Mouse (Mus musculus) frontal cortex, postnatal 25 days (tissue): ENCODE measurements around the gene Kansl1.
A peak's percentile ranks its signal among the peaks of the same experiment; 100 is the strongest.
"Not testable (repeated sequence)": the region's sequence is repeated elsewhere in the genome, so short reads cannot be mapped to it uniquely, and the experiment has no call there.

Experiments
- DNase-seq, 2 experiments: peaks; one replicate each; pipeline ENCODE4 v3.0.0; 2022; ENCODE audit warnings: low spot score in 2 of 2

Kansl1 gene

GRCm38 (mm10) chr11:104468751-104469268 is at the start of gene Kansl1:
Gene Kansl1 (minus strand): TSS chr11:104468861.
- no peak for DNase-seq

- DNase-seq, result no peak
Observed at GRCm38 (mm10) chr11:104512436-104512835, 43.8 kb upstream of the Kansl1 start.

GRCm38 (mm10) chr11:104510606-104511005 is 41.9 kb upstream of the Kansl1 start:
- DNase-seq, result no peak

- no peak for DNase-seq
Observed at GRCm38 (mm10) chr11:104508455-104508854, 39.8 kb upstream of the Kansl1 start.

GRCm38 (mm10) chr11:104488292-104488691 is 19.6 kb upstream of the Kansl1 start:
- no peak for DNase-seq

- no peak for DNase-seq
Observed at GRCm38 (mm10) chr11:104481971-104482370, 13.3 kb upstream of the Kansl1 start.

GRCm38 (mm10) chr11:104479505-104479904 is 10.8 kb upstream of the Kansl1 start:
- DNase-seq, result no peak

GRCm38 (mm10) chr11:104469371-104469835 is 742 bp upstream of the Kansl1 start:
- peak; percentile 70 to 79 for DNase-seq

GRCm38 (mm10) chr11:104467698-104468097 is 963 bp downstream of the Kansl1 start:
- no peak for DNase-seq

- peak in 1 of 2 experiments; percentile 35 for DNase-seq
Observed at GRCm38 (mm10) chr11:104461551-104461950, 7.1 kb downstream of the Kansl1 start.

GRCm38 (mm10) chr11:104459671-104460070 is 9.0 kb downstream of the Kansl1 start:
- no peak for DNase-seq

- no peak for DNase-seq
Observed at GRCm38 (mm10) chr11:104458507-104458906, 10.2 kb downstream of the Kansl1 start.

- no peak for DNase-seq
Observed at GRCm38 (mm10) chr11:104452709-104453108, 16.0 kb downstream of the Kansl1 start.

GRCm38 (mm10) chr11:104451239-104451638 is 17.4 kb downstream of the Kansl1 start:
- DNase-seq, result no peak

GRCm38 (mm10) chr11:104448499-104448898 is 20.2 kb downstream of the Kansl1 start:
- DNase-seq, result not testable (repeated sequence)

- no peak for DNase-seq
Observed at GRCm38 (mm10) chr11:104445538-104445937, 23.1 kb downstream of the Kansl1 start.

- no peak for DNase-seq
Observed at GRCm38 (mm10) chr11:104445044-104445443, 23.6 kb downstream of the Kansl1 start.

- DNase-seq, result no peak
Observed at GRCm38 (mm10) chr11:104443359-104443758, 25.3 kb downstream of the Kansl1 start.

- peak; percentile 78 to 85 for DNase-seq
Observed at GRCm38 (mm10) chr11:104442333-104443136, 26.1 kb downstream of the Kansl1 start.

GRCm38 (mm10) chr11:104441475-104442332 is 27.0 kb downstream of the Kansl1 start:
- DNase-seq, result peak; percentile 50 to 51

GRCm38 (mm10) chr11:104440521-104441474 is 27.9 kb downstream of the Kansl1 start:
- no peak for DNase-seq
